Mouse (Mus musculus): ENCODE results near the gene Endou. TPM values are rescaled to one million over a fixed set of nuclear protein-coding genes. Genes with fewer than 3 reads are reported as not detected.

Gene Endou
- under 1 TPM; 0.27 to 0.71 TPM for total RNA-seq (2021)

DNA sequence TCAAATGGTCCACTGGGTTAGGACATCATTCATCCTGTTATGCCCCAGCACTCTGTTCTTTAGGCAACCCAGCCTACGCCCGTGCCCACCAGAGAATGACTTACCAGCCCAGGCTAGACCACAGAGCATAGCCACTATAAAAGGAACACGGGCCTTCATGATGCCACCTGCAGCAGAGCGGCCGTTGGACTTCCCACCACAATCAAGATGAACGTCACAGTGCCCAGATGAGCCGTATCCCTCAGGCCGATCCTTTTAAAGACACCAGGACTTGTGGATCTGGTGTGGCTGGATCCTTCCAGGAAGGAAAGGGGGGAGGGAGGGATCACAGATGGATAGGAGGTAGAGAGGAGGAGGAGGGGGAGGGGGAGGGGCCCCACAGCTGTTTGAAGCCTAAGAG lies at the start of gene Endou:
Gene Endou, minus strand, starts transcription at position 229 of the 400 bp plus-strand sequence.
- no peak for DNase-seq

DNA sequence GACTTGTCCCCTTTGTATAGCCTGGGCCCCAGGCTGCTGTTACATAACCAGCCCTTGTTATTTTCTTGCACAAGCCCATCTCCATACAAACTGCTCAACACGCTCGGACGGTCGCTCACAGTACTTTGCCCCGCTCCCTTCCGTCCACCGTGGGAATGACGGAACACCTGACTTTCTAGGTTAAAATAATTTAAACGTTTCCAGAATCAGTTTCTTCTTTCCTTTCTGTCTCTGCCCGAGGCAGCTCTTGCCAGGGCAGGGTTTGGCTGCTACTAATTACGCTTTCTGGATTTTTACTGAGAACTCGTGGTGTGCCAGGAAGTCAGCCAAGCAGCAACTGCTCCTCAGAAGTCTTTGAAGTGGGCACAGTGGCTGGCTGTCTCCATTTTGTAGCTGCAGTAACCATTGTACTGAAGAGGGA lies 49.5 kb upstream of the Endou start:
- no peak for DNase-seq

DNA sequence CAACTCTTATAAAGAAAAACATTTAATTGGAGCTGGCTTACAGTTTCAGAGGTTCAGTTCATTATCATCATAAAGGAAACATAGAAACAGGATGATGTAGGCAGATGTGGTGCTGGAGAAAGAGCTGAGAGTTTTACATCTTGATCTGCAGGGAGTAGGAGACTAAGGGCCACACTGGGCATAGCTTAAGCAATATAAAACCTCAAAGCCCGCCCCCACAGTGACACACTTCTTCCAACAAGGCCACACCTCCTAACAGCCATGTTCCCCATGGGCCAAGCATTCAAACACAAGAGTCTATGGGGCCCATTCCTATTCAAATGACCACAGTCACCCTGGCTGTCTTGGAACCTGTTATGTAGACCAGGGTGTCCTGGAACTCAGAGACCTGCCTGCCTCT lies 48.4 kb upstream of the Endou start:
- no peak for DNase-seq

DNA sequence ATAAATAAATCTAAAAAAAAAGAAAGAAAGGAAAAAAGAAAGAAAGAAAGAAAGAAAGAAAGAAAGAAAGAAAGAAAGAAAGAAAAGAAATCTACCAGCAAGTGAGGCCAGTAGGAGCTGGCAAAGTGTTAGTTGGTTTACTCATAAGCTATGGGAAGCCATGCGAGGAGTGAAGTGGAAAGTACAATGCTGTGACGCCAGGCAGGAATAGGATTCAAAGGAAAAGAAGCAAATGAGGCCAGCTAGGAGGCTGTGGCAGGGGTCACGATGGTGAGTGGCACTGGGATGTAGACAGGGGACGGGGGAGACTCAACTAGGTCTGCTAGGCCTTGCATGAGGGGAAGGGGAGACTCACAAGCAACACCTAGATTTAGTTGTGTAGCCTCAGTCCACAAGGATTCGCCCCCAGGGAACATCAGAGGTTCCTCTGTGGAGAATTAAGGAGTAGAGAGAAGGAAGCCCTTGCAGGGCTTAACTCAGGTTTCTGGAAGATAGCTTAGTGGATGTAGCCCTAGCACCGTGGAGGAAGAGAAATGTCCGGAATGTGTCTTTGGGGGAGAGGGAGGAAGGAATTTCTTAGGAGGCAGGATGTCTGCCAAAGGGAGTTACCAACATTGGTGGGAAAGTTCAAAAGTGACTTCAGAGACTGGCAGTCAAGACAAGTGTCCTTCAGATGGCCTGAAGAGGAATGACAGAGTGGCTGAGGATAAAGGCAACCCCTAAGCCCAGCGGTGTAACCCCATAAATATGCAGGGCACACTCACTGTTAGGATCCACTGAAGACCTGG lies 47.4 kb upstream of the Endou start, which contains the start of gene Slc48a1:
Gene Slc48a1, plus strand, starts transcription at position 210 of the 788 bp plus-strand sequence.
- no peak for DNase-seq

DNA sequence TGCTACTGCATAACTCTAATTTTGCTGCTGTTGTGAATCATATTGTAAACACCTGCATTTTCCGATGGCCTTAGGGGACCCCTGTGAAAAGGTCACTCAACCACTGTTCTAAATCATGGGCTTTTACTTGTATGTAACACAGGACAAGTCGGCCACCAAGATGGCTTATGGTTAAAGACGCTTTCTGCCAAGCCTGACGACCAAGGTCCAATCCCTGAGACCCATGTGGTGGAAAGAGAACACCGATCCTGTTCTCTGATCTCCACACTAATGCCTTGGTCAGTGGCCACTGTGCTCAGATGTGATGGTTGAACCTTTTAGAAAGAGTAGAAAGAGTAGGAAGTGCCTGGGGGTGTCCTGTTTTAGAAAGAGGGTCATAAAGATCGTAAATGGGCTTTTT lies 45.8 kb upstream of the Endou start:
- no peak for DNase-seq

DNA sequence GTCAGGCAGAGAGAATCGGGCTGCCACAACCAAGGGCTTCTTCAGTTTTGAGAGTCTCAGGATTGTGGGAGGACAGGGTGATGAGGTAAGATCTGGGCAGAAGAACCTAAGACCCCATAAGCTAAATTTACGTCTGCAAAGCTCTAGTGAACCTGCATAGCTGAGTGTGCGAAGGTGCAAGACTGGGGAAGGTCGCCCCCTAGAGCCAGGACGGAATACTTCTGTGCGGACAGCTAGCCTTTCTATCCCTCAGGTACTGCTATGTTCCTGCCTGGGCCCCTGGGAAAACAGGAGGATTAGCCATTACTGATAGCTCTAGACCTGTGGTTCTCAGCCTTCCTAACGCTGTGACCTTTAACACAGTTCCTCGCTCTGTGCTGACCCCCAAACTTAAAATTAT lies 45.4 kb upstream of the Endou start:
- peak in 1 of 2 experiments; percentile 63 for DNase-seq

DNA sequence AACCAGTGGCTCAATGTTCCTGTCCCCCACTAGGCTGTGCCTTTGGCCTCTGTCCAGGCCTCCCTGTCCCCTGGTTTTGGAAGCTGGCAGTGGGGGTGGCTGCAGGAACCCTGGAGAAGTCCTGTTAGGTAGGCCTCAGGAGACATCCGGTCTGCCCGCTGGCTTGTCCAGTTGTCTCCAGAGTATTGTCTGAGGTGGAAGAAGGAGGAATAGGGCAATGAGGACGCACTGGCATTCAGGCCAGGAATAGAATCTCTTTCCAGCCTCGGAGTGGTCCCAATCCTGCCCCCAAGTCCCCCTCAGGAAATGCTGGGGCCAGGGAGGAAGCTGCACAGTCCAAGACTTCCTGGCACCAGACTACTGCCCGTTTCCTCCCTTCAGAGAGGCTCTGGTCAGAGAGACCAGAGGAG lies 42.8 kb upstream of the Endou start:
- no peak for DNase-seq

DNA sequence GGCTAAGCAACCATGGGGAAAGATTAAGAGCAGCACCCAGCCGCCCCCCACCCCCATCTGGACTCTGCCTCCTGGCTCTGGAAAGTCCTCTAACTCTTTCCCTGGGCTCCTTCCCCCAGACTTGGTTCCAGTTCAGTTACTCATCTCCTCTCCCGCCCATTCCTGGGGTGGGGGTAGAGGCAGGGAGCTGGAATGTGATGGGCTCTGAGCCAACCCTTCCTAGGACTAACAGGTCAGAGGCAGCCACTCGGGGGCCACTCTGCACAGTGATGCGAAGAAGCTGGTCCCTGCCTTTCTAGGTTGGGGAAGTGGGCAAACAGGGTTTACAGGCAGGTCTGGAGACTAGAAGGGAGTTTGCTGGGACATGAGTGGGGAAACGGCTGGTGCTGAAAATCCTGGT lies 42.0 kb upstream of the Endou start:
- no peak for DNase-seq

DNA sequence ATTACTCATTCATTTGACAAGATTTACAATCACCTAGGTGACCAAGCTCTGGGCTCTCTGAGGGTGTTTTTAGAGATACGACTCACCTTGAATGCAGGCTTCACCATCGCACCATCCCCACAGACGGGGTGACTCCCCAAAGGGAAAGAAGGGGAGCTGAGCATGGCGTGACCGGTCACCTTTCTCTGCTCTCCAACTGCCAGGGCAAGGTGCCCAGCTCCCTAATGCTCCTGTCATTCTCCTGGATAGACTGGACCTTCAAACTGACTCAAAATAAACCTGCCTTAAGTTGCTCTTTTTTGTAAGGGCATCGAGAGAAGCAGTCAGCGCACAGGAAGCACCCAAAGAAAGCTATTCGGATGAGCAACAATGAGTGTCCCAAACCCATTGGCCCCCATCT lies 39.1 kb upstream of the Endou start:
- no peak for DNase-seq

DNA sequence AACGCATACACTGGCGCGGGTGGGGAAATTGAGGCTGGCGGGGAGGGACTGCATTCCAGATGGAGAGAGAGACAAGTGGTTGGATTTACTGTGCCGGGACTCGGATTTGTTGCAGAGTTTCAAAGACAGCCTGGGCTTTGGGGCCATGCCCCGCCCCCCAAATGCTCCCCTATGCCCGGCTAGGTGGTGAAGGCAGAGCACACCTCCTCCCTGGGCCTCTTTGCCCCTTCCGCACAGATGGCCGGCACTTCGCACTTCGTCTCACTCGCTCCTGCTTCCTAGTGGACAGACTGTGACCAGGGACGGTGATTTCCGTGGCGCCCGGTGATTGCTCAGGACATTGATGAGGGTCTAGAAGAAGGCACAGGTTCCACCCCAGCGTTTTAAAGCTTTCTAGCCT lies 37.1 kb upstream of the Endou start:
- DNase-seq: no peak

DNA sequence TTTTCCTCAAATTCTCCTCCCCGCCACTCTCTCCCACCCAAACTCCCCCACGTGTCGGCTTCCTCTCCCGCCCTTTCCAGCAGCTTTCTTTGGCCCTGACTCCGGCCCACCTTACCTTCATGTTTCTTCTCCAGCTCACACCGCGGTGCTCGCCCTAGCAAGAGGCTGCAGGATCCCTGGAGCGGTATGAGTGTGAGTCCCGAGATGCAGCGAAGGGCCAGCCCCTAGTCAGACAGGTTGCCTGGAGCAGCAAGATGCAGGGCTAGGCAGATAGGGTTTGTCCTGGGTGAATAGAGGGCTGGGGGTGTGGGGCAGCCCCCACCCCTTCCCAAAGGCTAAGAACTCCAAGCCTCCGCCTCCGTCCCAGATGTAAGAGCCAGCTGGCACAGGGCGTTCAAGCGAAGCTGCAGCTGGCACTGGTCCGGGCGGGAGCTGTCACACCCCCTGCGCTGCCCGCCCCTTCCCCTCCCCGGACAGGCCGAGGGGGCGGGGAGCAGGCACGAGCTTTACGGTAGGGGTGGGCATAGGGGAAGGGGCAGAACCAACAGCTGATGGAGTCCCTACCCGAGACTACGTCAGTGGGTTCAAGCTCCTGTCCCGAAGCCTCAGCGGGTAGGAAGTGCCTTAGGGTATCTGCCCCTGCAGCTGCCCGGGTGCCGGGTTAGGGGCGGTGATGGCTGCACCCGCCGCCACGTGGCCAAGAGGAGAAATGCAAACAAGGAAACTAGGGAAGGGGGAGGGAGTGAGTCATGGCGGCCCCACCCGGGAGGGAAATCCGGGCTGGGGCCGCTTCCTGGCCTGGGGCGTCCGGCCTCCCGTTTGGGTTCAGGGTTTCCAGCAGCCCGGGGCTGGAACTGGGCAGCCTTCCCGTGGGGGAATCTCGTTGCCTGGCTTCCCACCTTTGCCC lies 36.4 kb upstream of the Endou start, which contains the start of gene Rapgef3:
Gene Rapgef3, minus strand, starts transcription at position 693 of the 907 bp plus-strand sequence.
- DNase-seq: peak; percentile 74 to 84

DNA sequence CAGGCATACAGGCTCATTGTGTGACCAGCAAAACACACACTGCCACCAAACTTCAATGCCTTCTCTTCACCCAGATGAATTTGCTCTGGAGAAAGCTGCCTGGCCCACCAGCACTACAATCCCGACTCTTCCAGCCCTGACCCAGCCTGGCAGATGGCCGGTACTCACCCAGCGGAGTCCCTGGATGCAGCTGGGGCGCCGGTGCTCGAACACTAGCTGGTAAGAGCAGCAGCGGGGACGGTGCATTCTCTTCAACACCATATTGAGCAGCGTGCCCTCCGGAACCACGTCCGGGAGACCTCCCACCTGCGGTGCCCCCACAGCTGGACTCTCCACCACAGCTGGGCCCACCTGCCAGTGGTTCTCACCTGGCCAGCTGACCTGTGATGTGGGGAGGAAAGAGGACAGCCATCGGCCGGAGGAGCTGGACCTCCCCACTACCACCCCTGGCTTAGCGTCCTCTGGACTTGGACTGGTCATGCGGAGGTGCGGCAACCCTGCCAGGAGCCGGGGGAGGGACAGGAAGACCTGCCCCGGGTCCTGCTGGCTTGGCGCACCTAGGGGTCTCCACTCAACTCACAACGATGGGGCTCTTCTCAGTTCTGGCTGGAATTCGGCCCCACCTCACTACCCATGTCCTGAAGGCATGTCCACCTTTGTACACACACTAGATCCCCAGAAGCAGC lies 35.6 kb upstream of the Endou start:
- no peak for DNase-seq

DNA sequence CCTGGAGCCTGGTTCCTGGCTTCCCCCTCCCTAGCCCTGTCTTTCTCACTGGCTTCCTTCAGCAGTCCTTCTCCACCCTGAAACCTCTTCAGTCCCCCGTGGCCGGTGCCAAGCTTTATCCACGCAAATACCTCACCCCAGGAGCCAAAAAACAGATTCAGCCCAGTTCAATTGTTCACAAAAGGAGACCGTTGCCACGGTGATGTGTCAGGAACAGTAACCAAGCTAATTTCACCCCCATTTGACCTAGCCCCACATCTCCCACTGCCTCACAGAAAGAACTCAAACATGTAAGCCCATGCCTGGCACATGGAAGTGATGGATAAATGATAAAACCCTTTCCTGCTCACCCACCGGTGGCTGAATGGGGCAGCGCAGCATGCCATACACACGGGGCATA lies 35.1 kb upstream of the Endou start:
- peak; percentile 47 to 55 for DNase-seq

DNA sequence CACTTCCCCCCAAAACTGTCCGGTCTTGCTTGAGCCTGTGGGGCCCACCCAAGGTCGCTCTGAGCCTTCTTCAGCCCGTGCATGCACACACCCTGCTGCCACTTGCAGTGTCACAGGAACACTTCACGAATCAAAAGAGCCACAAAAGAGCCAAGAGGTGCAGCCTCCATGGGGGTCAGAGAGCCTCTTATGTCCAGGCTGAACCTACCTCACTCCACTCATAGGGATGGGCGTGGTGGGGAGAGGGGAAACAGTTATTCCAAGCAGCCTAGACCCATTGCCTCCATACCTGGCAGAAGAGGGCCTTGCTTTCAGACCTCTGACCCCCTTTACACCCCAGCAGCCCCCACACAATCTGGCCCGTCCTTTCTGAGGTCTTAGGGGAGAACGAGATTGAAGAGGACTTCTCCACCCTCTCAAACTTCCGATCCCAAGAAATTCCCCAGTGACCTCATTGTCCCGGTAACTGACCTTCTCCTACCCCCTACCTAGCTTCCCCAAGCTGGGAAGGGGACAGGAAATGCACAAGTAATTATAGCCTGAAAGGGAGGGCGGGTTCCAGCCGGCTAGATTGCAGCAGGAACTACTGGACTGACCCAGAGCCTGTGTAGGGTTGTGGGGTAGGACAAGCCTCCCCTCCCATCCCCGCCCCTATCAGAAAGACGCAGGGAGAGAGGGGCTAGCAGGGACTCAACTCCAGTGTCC lies 34.1 kb upstream of the Endou start:
- DNase-seq: no peak

DNA sequence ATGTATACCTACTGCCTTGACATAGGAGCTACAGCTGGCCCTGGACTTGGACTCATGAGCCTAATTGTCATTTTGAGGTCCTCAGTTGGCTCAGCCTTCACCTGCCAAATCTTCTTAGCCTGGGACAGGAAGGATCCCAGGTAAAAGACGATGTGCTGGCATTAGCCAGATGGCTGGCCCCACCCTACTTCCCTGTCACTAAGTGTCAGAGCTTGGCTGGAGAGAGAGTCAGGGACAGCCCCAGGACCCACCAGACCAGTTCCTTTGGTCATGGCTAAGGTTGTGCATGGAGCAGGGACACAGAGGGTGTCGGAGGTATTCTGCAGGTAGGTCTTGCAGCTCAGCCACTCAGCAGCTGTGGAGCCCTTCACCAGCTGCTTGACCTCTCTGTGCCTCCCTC lies 33.4 kb upstream of the Endou start:
- DNase-seq: no peak

DNA sequence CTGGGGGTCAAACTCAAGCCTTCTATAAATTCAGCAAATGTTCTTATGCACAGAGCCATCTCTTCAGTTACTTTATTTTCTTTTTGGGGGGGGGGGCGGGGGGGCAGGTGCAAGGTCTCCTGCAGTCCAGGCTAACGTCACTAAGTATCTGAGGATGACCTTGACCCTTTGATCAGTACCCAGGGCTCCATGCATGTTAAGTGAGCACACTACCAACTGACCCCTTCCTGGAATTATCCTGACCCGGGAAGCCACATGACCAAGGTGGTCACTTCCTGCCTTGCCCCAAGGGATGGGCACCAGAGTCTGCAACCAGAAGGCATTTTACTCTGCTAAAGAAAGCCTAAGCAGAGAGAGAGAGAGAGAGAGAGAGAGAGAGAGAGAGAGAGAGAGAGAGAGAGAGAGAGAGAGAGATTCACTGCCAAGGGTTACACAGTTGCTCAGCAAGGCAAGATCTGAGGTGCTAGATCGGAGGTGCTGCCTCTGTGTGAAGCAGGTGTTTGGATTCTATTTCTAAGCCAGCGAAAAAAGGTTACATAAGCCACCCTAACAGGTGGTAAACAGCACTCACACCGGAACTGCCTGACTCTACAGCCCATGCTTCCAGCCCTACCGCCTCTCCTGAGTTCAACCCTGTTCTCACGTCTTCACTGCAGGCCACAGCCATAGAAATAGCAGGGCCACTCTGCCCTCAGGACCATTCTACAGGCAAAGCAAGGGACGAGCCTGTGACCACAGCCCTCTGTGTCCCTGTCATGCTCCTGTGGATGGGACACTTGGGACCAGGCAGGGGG lies 32.3 kb upstream of the Endou start:
- no peak for DNase-seq

DNA sequence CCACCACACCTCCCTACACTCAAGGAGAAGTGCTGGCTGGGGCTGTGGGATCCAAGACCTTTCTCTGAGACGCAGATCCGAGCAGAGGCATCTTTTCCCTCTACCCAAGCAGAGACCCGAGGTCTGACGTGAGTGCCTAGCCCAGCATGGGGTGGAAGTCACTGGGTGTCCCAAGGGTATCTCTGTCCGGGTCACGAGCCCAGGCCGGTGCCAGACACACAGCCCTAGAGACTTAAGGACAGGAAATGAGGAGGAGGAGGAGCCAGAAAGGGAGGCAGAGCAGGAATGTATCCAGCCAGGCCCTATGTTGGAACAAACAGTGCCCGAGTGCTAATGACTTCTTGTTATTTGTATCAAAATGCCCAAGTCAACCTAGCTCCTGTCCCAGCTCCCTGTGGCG lies 31.6 kb upstream of the Endou start:
- DNase-seq: no peak

DNA sequence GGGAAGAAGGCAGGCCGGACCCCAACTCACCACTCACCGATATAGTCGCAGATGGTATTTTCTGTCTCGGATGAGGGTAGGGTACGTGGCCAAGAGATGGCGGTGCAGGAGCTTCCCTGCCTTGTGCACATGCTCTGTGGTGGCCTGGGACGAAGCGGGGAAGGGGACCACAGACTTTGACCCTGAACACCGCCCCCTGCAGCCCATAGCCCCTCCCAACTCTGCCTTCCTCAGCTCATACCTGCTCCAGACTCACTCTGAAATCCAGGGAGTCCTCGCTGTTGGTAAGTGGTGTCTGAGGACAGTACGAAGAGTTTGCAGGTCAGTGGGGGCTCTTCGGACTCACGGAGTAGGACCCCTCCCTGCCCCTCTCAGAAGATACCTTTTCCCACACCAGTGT lies 30.3 kb upstream of the Endou start:
- DNase-seq: no peak

DNA sequence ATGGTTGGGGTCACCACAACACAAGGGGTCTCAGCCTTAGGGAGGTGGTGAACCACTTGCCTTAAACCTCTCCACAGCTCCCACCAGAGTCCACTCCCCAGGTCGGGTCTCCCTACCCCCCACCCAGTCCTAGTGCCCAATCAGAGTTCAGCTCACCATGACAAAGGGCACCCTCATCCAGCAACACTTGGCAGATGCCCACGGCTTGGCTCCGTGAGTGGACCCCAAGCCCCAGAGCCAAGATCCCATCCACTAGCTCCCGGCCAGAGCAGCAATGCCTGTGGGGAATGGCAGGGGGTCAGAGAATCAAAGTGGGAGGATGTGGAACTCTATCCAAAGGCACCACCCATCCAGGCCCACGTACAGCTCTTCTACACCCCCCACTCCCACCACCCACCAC lies 29.8 kb upstream of the Endou start:
- no peak for DNase-seq

DNA sequence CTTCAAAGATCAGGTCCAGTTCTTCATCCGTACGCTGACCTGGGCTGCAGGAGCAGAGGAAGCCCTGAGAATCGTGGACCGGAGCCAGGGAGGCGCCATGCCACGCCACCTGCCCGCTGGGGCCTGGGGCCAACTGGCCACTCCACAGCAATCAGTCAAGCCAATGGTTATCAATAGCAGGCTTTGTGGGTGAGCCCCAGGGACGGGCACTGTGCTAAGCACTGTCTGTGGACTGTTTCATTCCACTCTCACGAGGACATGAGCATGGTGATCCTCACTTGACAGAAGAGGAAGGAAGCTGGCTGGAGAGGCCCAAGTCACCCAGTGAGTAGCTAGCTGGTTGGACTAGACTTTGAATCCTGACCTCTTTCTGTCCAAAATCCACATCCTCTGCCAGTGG lies 28.9 kb upstream of the Endou start:
- peak; percentile 75 to 76 for DNase-seq

DNA sequence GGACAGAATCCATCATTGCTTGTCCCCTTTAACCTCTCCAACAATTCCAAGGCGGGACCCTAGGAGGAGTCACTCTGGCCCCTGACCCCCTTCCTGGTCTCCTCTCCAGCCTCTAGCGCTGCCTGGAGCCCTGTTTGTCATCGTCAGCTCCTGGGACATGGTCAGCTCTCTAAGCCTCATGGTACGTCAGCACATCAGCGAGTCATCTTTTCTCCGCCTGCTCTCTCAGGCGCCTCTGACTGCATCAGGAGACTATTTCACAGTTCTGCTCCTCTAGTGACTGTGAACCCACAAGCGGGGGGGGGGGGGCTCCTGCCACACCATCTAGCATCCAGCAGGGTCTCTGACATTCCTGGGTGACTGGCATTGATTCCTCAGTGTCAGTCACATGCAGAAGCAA lies 24.2 kb upstream of the Endou start:
- DNase-seq: no peak
